Mouse (Mus musculus) liver, embryonic 14.5 days (tissue): ENCODE results near the gene Prkab2. TPM values are rescaled to one million over a fixed set of nuclear protein-coding genes. Genes with fewer than 3 reads are reported as not detected.

ENCODE experiments used
- ATAC-seq: fragments of 200-750 bp; cut with Nextera tagmentation; 2 replicates; pipeline ENCODE4 v1.8.0; 2017; ENCODE audit warnings: moderate number of reproducible peaks, mild to moderate bottlenecking, moderate library complexity; ENCODE audit not compliant: insufficient read depth
- DNase-seq, 3 experiments: peaks; one replicate each; pipeline ENCODE4 v3.0.0-alpha.2; 2012 to 2013; ENCODE audit warnings: low read depth in 3 of 3, low spot score in 3 of 3
- H3K27ac ChIP-seq: fragments of 300-500 bp; sonication (generic); 2 replicates; pipeline ENCODE4 v1.5.1; 2014; ENCODE audit warnings: moderate library complexity, mild to moderate bottlenecking, control low read depth, inconsistent platforms
- H3K27me3 ChIP-seq: fragments of 300-500 bp; sonication (generic); 2 replicates; pipeline ENCODE4 v1.6.1; 2014; ENCODE audit warnings: mild to moderate bottlenecking, low read length, moderate library complexity; ENCODE audit not compliant: control insufficient read depth, insufficient read depth
- H3K36me3 ChIP-seq: fragments of 300-500 bp; sonication (generic); replicated peaks from 2 replicates; pipeline ENCODE4 v1.6.1; 2014; ENCODE audit warnings: low read depth; ENCODE audit not compliant: control insufficient read depth, insufficient read depth
- H3K4me1 ChIP-seq, 2 experiments: fragments of 200-500 bp in 1 of 2; fragments of 300-500 bp in 1 of 2; sonication (generic) in 1 of 2; replicated peaks; 2 replicates each; pipeline ENCODE4 v1.6.1; 2012 to 2014; ENCODE audit warnings: antibody characterized with exemption in 1 of 2, inconsistent platforms in 1 of 2, low read length in 1 of 2; ENCODE audit not compliant: control insufficient read depth in 2 of 2, insufficient read depth in 2 of 2
- H3K4me2 ChIP-seq: fragments of 300-500 bp; sonication (generic); 2 replicates; pipeline ENCODE4 v1.6.1; 2014; ENCODE audit warnings: low read depth, mild to moderate bottlenecking, control low read depth, moderate library complexity
- H3K4me3 ChIP-seq, 2 experiments: fragments of 200-500 bp in 1 of 2; fragments of 300-500 bp in 1 of 2; sonication (generic) in 1 of 2; 2 replicates each; pipeline ENCODE4 v1.5.1; 2012 to 2014; ENCODE audit warnings: low read depth in 2 of 2, low read length in 2 of 2, mild to moderate bottlenecking in 2 of 2, control low read depth in 1 of 2, inconsistent platforms in 1 of 2, moderate library complexity in 1 of 2; ENCODE audit not compliant: insufficient read depth in 1 of 2
- H3K9ac ChIP-seq: fragments of 300-500 bp; sonication (generic); replicated peaks from 2 replicates; pipeline ENCODE4 v1.6.1; 2014; ENCODE audit warnings: mild to moderate bottlenecking, control low read depth, moderate library complexity
- H3K9me3 ChIP-seq: fragments of 300-500 bp; sonication (generic); 2 replicates; pipeline ENCODE4 v1.6.1; 2016; ENCODE audit warnings: low read length, mixed read lengths; ENCODE audit not compliant: control insufficient read depth
- CTCF ChIP-seq: IDR thresholded peaks from 2 replicates; pipeline ENCODE4 v1.5.1; 2016; ENCODE audit warnings: antibody characterized with exemption, low read depth, control low read depth
- EP300 ChIP-seq: IDR thresholded peaks from 2 replicates; pipeline ENCODE4 v1.6.1; 2016; ENCODE audit warnings: antibody characterized with exemption, low read depth
- WGBS: fragments of 180-500 bp; shearing (Covaris S2); extraction: QIAGEN DNeasy Blood & Tissue Kit; methylation state at CpG from one replicate; pipeline ENCODE4 v1.1.7; 2014; ENCODE audit not compliant: insufficient replicate concordance; 5-methylcytosine and 5-hydroxymethylcytosine counted together
- polyA plus RNA-seq, 2 experiments: library from polyadenylated mRNA; depleted of rRNA in 1 of 2; stranded (reverse) in 1 of 2; unstranded in 1 of 2; fragments of >200 nt; fragmentation: Nextera tagmentation in 1 of 2; extraction: Ambion mirVana in 1 of 2; gene quantifications; 2 replicates each; pipeline versions ENCODE4 v1.2.1 to v1.2.3; 2012 to 2014

Prkab2 gene
- polyA plus RNA-seq, 2 experiments = 1.1 to 2.1 TPM

DNA sequence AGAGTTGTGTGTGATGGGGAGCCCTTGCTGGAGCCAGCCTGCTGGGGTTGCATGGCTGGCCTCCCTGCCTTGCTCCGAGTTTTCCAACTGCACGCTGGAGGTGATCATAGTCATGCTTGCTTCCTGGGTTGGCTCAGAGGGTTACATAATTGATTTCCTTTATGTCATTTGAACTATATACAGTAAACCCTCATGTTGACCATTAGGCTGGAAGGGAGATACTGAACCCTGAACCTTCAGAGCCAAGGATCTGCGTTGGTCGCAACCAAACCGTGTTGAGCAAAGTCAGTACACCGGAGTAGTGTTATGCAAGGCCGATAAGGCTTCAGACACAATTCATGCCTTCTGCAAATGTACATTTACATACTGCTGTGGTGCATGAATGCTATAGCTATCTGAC lies 30.1 kb upstream of the Prkab2 start:
- H3K4me1 ChIP-seq = peaks cover 4 to 9% of the 10 kb centered on the region in 2 experiments; a peak in 2 of 4 replicates
- H3K9ac ChIP-seq = no peak overlapping the region
- no peaks in the 10 kb centered on the region for H3K27me3 ChIP-seq
- H3K4me2 ChIP-seq = peak overlapping the region; percentile 75
- no peaks in the 10 kb centered on the region for H3K9me3 ChIP-seq
- peak overlapping the region in 1 of 2 experiments; percentile 64; a peak in 2 of 4 replicates for H3K4me3 ChIP-seq
- 69% methylated on average over 7 of the region's 7 CpGs for WGBS
- no peak for TF ChIP-seq EP300
- TF ChIP-seq CTCF = no peak
- ATAC-seq (peak; percentile 19; the same call in 1 of the 2 replicates), DNase-seq (no peak)
- H3K36me3 ChIP-seq = no peaks in the 10 kb centered on the region
- H3K27ac ChIP-seq = peak overlapping the region; percentile 22; the same call in 1 of the 2 replicates

DNA sequence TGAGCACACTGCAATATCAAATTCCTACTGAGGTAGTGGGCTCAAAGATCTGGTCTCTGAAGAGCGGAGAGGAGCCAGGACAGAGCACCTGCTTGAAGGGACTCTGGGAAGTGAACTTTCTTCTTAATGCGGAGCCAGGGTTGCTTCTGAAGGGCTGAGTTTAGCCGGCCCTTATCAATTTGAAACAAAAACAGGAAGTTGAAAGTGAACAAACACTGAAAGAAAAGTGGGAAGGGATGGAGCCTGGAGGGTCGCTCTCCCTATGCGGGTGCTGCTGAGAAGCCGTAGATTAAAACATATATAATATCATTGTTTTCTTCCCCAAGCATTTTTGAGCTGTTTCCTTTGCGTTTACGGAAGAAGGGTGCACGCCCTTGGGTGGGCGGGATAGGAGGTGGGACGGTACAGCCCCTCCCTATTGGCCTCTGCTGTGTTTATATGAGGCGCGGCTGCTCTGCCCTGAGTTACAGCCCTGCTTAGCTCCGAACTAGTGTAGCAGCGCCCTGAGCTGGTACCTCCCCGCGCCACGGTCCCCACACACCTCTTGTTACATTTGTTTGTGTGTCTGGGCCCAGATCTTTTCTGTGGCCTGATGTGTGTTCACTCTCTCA lies 29.5 kb upstream of the Prkab2 start, which contains the start of gene Fmo5:
Gene Fmo5 (plus strand): TSS at position 414 of the 611 bp plus-strand sequence.
- peak within 1 kb of the TSS; percentile 69 for H3K9ac ChIP-seq
- H3K9me3 ChIP-seq = no peaks in the 10 kb centered on the region
- no peaks in the 10 kb centered on the region for H3K27me3 ChIP-seq
- WGBS = under 1% methylated on average over 18 of the region's 18 CpGs
- ATAC-seq (peak; percentile 97), DNase-seq (peak; percentile 52 to 63 (median 60))
- H3K4me2 ChIP-seq = peak within 1 kb of the TSS; percentile 75
- no peaks in the 10 kb centered on the region for H3K36me3 ChIP-seq
- peaks cover 4 to 10% of the 10 kb centered on the region in 2 experiments; a peak in 2 of 4 replicates for H3K4me1 ChIP-seq
- H3K27ac ChIP-seq = peak within 1 kb of the TSS; percentile 46
- H3K4me3 ChIP-seq = peak within 1 kb of the TSS; percentile 64 to 69
- TF ChIP-seq CTCF (0 out of 2 replicates have a peak, but pooled peaks have one; percentile 1), EP300 (no peak)

DNA sequence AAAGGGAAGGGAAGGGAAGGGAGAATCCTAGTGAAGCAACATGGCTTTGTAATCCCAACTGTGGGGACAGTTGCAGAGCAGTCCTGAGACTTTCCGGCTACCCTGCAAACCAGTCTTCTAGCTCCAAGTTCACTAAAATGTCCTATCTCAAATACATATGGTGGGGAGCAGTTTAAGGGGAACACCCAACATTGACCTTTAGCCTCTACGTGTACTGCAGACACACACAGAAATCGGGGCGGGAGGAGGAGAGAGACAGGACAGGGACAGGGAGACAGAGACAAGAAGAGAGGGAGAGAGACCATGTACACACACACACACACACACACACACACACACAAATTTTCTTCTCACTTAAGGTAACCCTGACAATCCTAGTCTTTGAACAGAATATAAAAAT lies 28.1 kb upstream of the Prkab2 start:
- Histone ChIP-seq H3K4me3 (no peak overlapping the region), H3K27me3 (no peaks in the 10 kb centered on the region), H3K4me2 (0 out of 2 replicates have a peak overlapping the region, but pooled peaks have one; percentile 75), H3K9ac (no peak overlapping the region), H3K4me1 (peaks cover 4 to 11% of the 10 kb centered on the region in 2 experiments; a peak in 2 of 4 replicates), H3K36me3 (no peaks in the 10 kb centered on the region), H3K27ac (no peak overlapping the region), H3K9me3 (no peaks in the 10 kb centered on the region)
- no peak for TF ChIP-seq CTCF
- no peak for TF ChIP-seq EP300
- WGBS = 69% methylated on average over 4 of the region's 4 CpGs
- no peak for DNase-seq
- ATAC-seq = no peak

DNA sequence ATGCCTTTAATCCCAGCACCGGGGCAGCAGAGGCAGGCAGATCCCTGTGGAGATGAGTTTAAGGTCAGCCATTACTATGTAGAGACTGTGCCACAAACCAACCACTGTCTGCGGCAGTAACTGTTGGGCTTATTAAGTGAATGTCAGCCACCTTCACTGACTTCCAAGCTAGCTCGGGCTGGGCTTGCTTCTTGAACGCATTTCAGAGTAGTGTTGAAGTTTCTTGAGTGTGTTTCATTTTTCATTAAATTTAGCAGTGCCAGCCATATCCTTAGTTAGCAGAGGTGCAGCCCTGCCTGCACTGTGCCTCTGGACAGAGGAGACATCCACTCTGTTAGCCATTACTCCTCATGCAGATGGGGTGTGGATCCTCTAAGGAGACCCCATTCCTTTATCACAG lies 27.2 kb upstream of the Prkab2 start:
- DNase-seq = no peak

DNA sequence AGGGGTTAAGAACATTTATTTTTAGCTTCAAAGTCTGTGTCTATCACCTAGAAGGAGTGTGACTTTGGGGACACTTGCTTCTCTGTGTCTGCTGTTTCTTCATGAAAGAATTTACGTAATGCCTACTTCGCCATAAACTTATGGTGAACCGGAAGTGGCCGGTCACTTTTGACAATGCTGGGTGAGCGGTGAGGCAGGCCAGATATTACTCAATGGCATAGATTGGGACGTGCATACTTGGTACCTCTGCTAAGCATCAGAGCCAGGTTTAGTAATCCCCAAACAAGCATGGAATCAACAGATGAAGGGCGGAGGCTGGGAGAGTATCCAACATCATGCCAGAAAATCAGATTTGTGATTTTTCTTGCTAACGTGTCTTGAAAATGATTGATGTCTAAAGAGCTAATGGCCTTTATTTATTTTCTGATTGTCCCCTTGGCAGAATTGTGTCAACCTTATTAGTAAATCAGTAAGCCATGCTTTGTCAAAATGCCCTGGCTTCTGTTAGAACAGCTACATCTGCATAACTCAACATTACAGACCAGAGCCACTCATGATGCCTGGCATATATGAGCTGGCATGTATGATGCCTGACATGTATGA lies 26.6 kb upstream of the Prkab2 start:
- H3K27ac ChIP-seq = no peak overlapping the region
- ATAC-seq (no peak), DNase-seq (no peak)
- H3K4me2 ChIP-seq = no peak overlapping the region
- H3K9ac ChIP-seq = no peak overlapping the region
- H3K9me3 ChIP-seq = no peaks in the 10 kb centered on the region
- H3K27me3 ChIP-seq = no peaks in the 10 kb centered on the region
- TF ChIP-seq EP300 = no peak
- TF ChIP-seq CTCF = no peak
- 63% methylated on average over 8 of the region's 8 CpGs for WGBS
- H3K4me1 ChIP-seq = peaks cover 4 to 11% of the 10 kb centered on the region in 2 experiments; a peak in 2 of 4 replicates
- H3K36me3 ChIP-seq = no peaks in the 10 kb centered on the region
- no peak overlapping the region for H3K4me3 ChIP-seq

More for the DNA sequence above, 27.2 kb upstream of the Prkab2 start:
- no peak overlapping the region for H3K27ac ChIP-seq
- ATAC-seq = no peak
- no peak overlapping the region for H3K9ac ChIP-seq
- TF ChIP-seq CTCF = no peak
- no peak for TF ChIP-seq EP300
- H3K27me3 ChIP-seq = no peaks in the 10 kb centered on the region
- H3K9me3 ChIP-seq = no peaks in the 10 kb centered on the region
- H3K4me3 ChIP-seq = no peak overlapping the region
- H3K36me3 ChIP-seq = no peaks in the 10 kb centered on the region
- peaks cover 4 to 11% of the 10 kb centered on the region in 2 experiments; a peak in 2 of 4 replicates for H3K4me1 ChIP-seq
- WGBS = 73% methylated on average over 4 of the region's 4 CpGs
- H3K4me2 ChIP-seq = no peak overlapping the region
